Mouse (Mus musculus) embryonic fibroblast, embryonic 13.5 days (primary cell): ENCODE measurements around the gene Rab1a. TPM values are rescaled to one million over a fixed set of nuclear protein-coding genes. Genes with fewer than 3 reads are reported as not detected.
"Not testable (repeated sequence)": the region's sequence is repeated elsewhere in the genome, so short reads cannot be mapped to it uniquely, and the experiment has no call there.

ENCODE experiments used
- H3K27ac ChIP-seq: 2 replicates; pipeline ENCODE4 v1.5.1; 2012; ENCODE audit warnings: low read length, control low read depth, inconsistent platforms; ENCODE audit not compliant: insufficient read depth
- H3K4me1 ChIP-seq: 2 replicates; pipeline ENCODE4 v1.6.1; 2011; ENCODE audit warnings: low read length; ENCODE audit not compliant: control insufficient read depth, insufficient read depth
- H3K4me3 ChIP-seq: 2 replicates; pipeline ENCODE4 v1.5.1; 2011; ENCODE audit warnings: mild to moderate bottlenecking, control low read depth, low read length; ENCODE audit not compliant: insufficient read depth
- CTCF ChIP-seq: IDR thresholded peaks from 2 replicates; pipeline ENCODE4 v1.5.1; 2011; ENCODE audit warnings: mild to moderate bottlenecking, control low read depth, low read length, moderate library complexity, borderline replicate concordance; ENCODE audit not compliant: insufficient read depth
- POLR2A ChIP-seq: IDR thresholded peaks from 2 replicates; pipeline ENCODE4 v1.6.1; 2011; ENCODE audit warnings: low read depth, mild to moderate bottlenecking, control low read depth, low read length, moderate library complexity
- polyA plus RNA-seq: library from polyadenylated mRNA; stranded (reverse); fragments of >200 nt; gene quantifications from 2 replicates; pipeline ENCODE4 v1.2.4, GENCODE M21; 2011; ENCODE audit warnings: low read depth; ENCODE audit not compliant: missing spikeins, insufficient read length

Rab1a gene
- 362 and 406 TPM in 2 replicates for polyA plus RNA-seq

DNA sequence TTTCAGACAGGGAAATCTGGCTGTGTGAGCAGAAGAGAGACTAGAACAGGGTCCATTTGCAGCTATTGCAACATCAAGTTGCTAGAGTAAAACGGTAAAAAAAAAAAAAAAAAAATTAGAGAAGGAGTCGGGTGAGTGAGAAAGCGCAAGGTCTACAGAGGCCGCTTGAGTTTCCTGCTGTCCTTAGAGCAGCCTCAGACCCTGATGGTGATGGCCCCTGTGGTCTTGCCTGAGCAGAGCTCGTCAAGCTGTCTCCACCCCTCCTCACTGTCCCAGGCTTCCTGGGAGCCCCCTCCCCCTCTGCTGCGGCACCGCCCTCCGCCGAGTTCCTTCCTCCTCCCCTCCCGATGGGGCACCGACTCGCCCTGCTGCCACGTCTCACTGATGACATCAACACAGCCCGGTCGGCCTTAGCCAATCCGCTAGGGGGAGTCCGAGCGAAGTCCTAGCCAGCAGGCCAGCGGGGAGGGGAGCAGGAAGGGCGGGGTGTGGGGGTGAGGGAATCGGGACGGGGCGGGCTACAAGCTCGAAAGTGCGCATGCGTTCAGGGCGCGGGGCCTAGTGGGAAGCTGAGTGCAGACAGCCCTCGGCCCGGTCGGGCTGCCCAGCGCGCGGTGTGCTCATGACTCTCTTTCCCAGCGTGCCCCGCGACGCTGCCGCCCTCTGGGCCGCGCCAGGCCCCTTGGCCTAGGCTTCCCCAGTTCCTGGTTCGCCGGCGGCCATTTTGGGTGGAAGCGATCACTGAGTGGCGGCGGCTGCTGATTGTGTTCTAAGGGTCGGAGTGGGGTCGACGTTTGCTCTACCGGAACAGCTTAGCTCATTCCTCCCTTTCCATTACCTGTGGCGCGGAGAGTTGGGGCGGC is at the start of gene Rab1a:
Gene Rab1a (plus strand): TSS at position 720 of the 863 bp plus-strand sequence.
- H3K4me3 ChIP-seq, result peak within 1 kb of the TSS; percentile 100
- TF ChIP-seq CTCF (peak; percentile 64; the same call in 1 of the 2 replicates), POLR2A (peak; percentile 97)
- H3K4me1 ChIP-seq, result peaks cover 2% of the 10 kb centered on the region; the same call in 1 of the 2 replicates
- H3K27ac ChIP-seq, result peak within 1 kb of the TSS; percentile 84

DNA sequence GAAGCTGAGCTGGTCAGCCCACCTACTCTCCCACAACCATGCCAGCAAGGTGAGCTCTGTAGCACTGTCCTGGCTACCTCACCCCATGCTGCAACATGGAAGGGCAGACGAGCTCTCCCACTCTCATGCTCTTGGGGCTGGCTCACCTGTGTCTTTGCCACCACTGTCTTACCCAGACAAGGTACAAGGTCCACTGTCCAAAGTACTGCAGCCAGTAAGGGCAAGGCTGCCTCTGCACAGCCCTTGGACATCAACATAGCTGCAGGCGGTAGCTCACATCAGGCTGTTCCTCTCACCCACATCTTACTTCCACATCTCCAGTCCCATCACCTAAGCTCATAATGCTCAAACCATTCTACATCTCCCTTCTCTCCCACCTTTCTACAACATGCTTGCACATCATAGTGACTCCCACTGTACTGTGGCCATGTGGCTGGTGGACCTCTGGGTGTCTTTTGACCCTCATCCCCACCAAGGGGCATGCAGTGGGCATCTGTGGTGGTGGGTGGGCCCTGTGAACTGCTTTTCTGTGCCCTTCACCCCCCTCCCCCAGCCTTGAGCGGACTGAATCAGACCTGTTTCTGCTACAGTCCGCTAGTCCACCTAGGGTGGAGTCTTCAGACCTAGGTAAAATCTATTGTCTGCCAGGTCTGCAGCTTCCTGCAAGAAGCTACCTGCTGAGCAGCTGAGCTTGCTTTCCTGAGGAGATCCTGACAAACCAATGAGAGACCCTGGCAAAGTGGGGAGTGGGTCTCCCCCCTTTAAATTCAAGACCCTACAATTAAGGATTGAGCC is 48.9 kb upstream of the Rab1a start:
- no peak overlapping the region for H3K4me3 ChIP-seq
- TF ChIP-seq POLR2A (no peak), CTCF (no peak)
- H3K4me1 ChIP-seq, result no peaks in the 10 kb centered on the region
- no peak overlapping the region for H3K27ac ChIP-seq

DNA sequence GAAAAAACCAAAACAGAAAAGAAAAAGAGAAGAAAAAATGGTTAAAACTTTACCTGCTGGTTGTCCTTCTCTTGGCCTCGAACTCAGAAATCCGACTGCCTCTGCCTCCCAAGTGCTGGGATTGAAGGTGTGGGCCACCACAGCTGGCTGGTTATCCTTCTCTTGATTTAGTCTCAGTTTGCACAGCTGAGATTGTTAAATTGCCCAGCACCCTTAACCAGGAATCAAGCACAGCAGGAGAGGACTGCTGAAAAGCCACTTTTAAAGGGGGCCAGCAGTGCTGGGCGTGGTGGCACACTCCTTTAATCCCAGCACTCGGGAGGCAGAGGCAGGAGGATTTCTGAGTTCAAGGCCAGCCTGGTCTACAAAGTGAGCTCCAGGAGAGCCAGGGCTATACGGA is 47.7 kb upstream of the Rab1a start:
- H3K4me1 ChIP-seq, H3K27ac ChIP-seq, H3K4me3 ChIP-seq: not testable (repeated sequence)

DNA sequence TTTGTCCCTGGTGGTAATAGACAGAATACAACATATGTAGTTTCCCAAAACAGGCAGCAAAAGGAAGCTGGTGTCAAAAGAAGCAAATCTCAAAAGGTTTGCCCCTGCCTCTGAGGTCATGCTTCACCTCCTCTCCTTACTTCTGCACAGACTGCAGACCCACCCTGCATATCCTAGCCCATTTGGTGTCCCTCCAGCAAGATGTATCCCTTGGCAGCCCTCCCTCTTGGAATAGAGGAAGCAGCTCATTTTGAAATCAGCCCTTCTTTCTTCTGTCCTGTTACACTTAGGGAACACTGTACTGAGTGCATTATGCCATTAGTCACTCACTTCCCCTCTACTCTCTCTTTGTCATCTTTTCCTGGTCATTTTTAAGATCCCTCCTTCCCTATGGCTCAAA is 42.4 kb upstream of the Rab1a start:
- no peak overlapping the region for H3K27ac ChIP-seq
- H3K4me1 ChIP-seq, result no peaks in the 10 kb centered on the region
- TF ChIP-seq CTCF (no peak), POLR2A (no peak)
- H3K4me3 ChIP-seq, result no peak overlapping the region

DNA sequence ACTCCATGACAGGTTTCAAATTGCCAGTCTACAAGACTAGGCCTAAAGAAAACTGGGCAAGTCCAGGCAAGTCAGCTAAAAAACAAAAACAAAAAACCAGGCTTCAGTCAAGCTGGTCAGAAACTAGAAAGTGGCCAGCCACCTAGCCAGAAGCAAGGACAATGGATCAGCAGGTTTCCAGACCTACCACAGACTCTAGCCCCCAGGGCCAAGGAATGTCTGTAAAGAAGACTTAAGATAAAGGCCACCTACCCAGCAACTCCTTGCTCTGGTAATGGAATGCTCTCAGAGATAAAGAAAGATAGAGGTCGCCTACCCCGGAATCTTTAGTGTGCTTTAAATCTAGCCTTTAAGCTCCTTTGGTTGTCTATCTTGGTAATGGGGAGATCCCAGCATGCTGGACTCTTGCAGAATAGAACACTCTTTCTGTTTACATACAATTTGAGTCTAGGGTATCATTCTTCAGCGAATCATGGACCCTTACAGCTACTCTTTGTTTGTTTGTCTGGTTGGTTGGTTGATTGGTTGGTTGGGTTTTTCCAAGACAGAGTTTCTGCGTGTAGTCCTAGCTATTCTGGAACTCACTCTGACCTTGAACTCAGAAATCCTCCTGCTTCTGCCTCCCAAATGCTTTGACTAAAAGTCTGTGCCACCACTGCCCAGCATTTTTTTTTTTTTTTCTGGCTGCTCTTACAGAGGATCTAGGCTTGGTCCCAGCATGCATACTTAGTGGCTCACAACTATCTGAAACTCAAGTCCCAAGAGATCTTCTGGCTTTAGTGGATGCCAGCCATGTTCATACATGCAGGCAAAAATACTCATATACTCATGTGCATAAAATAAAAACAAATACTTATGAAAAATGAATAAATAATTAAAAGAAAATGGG is 36.0 kb upstream of the Rab1a start:
- H3K4me1 ChIP-seq, result no peaks in the 10 kb centered on the region
- H3K27ac ChIP-seq, result no peak overlapping the region
- no peak overlapping the region for H3K4me3 ChIP-seq
- no peak for TF ChIP-seq CTCF
- TF ChIP-seq POLR2A, result no peak

DNA sequence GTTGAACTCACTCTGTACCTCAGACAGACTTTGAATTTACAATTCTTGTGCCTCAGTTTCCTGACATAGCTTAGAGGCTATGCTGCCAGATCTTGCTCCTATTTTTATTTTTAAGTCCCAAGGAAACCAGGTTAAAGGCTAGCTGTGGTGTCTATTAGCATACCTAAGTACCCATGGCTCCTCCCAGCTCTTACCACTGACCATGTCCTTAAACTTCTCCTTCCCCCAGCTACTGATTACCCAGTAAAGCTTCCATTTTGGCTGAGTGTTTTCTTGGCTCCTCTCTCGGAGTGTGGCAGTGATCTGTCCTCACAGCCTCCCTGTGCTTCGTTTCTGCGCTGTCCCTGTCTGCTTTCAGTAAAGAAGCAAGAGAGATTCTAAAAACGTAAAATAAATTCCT is 35.2 kb upstream of the Rab1a start:
- Histone ChIP-seq H3K4me1 (no peaks in the 10 kb centered on the region), H3K4me3 (no peak overlapping the region), H3K27ac (no peak overlapping the region)
- TF ChIP-seq CTCF (no peak), POLR2A (no peak)

DNA sequence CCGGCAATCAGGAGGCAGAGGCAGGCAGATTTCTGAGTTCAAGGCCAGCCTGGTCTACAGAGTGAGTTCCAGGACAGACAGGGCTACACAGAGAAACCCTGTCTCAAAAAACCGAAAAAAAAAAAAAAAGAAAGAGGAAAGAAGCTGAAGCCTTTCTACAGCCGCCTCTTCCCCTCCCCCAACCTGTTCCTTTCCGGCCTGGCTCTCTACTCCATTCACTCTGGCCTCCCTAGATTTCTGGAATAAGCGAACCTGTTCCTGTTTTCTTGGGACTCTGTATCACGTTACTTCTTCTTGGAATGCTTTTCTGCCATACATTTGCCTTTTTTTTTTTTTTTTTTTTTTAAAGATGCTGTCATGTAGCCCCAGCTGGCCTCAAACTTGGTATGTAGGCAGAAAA is 34.8 kb upstream of the Rab1a start:
- not testable (repeated sequence) for H3K27ac ChIP-seq, H3K4me1 ChIP-seq, H3K4me3 ChIP-seq

DNA sequence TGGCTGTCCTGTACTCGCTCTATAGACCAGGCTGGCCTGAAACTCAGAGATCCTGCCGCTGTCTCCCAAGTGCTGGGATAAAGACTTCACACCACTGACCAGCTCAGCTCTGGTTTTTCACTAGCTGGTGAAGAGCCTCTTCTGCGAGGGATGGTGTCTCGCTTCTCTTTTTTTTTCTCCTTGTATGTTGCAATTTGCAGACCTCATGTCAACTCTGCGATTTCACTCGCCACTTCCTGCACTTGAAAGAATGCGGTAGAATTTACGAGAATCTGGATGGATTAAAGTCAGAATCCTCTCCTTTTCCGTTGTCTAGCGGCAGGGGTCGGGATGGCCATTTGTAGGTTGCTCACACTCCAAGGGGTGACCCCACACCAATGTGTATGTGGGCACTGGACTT is 32.3 kb upstream of the Rab1a start:
- TF ChIP-seq CTCF (no peak), POLR2A (no peak)
- H3K27ac ChIP-seq, result no peak overlapping the region

DNA sequence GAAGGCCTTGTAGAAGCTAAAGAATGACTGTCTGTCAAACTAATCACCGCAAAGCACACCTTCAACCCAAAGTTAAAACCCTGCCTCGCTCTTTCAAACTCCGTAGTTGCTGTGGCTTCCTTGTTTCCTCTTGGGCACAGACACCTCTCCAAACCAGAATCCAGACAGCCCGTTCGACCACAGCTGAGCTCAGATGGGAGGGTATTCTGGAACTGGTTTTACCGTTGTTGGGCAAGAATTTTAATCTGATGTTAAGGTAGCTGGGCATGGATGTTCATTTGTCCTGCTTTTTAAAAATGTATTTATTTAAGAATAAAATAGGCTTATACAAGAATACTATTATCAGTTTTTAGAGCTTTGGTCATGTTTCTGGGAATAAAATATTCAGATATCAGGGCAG is 14.0 kb upstream of the Rab1a start:
- Histone ChIP-seq H3K4me3 (no peak overlapping the region), H3K27ac (no peak overlapping the region), H3K4me1 (no peaks in the 10 kb centered on the region)
- TF ChIP-seq CTCF (no peak), POLR2A (no peak)

More for the DNA sequence above, 32.3 kb upstream of the Rab1a start:
- Histone ChIP-seq H3K4me1 (no peaks in the 10 kb centered on the region), H3K4me3 (no peak overlapping the region)
